Mouse (Mus musculus) macrophage (primary cell): ENCODE data around the gene Trim46. TPM values are rescaled to one million over a fixed set of nuclear protein-coding genes. Genes with fewer than 3 reads are reported as not detected.
A peak's percentile ranks its signal among the peaks of the same experiment; 100 is the strongest.

Experiments
- H3K27ac ChIP-seq: fragments of 350-480 bp; formaldehyde crosslinking; 2 replicates; pipeline ENCODE4 v1.9.0; 2021
- H3K36me3 ChIP-seq: fragments of 350-480 bp; formaldehyde crosslinking; 2 replicates; pipeline ENCODE4 v1.9.0; 2021; ENCODE audit errors: inconsistent target
- H3K4me3 ChIP-seq: fragments of 350-480 bp; formaldehyde crosslinking; 2 replicates; pipeline ENCODE4 v1.9.0; 2021; ENCODE audit errors: inconsistent target
- H3K79me2 ChIP-seq: fragments of 350-480 bp; formaldehyde crosslinking; 2 replicates; pipeline ENCODE4 v1.9.0; 2021; ENCODE audit errors: inconsistent target
- WGBS: methylation state at CpG from one replicate; pipeline ENCODE4 v1.1.7; 2026; ENCODE audit warnings: inconsistent platforms; ENCODE audit not compliant: missing documents; 5-methylcytosine and 5-hydroxymethylcytosine counted together
- polyA plus RNA-seq: library from polyadenylated mRNA; stranded (reverse); fragments of 250-400 nt; gene quantifications from 3 replicates; pipeline ENCODE4 v1.2.4, GENCODE M21; 2018; ENCODE audit warnings: inconsistent platforms

Gene Trim46
- polyA plus RNA-seq, 1 experiment from 2014 or later: not detected

GRCm38 (mm10) chr3:89280050-89280605 lies 34.0 kb upstream of the Trim46 start:
- no peak overlapping the region for H3K27ac ChIP-seq
- H3K79me2 ChIP-seq: no peaks in the 10 kb centered on the region
- WGBS: 3% methylated on average over 29 of the region's 29 CpGs
- H3K4me3 ChIP-seq: peak overlapping the region; percentile 33
- no peaks in the 10 kb centered on the region for H3K36me3 ChIP-seq

- Histone ChIP-seq H3K79me2 (no peaks in the 10 kb centered on the region), H3K27ac (no peak overlapping the region), H3K4me3 (peak overlapping the region; percentile 33), H3K36me3 (no peaks in the 10 kb centered on the region)
- WGBS: 11% methylated on average over 35 of the region's 35 CpGs
Measured at GRCm38 (mm10) chr3:89279153-89279890, 33.2 kb upstream of the Trim46 start.

GRCm38 (mm10) chr3:89278643-89279042 lies 32.5 kb upstream of the Trim46 start:
- Histone ChIP-seq H3K4me3 (no peak overlapping the region), H3K27ac (no peak overlapping the region), H3K36me3 (no peaks in the 10 kb centered on the region), H3K79me2 (no peaks in the 10 kb centered on the region)
- WGBS: 47% methylated on average over 8 of the region's 8 CpGs

- no peaks in the 10 kb centered on the region for H3K36me3 ChIP-seq
- no peak overlapping the region for H3K4me3 ChIP-seq
- WGBS: 84% methylated on average over 7 of the region's 7 CpGs
- H3K79me2 ChIP-seq: no peaks in the 10 kb centered on the region
- no peak overlapping the region for H3K27ac ChIP-seq
Measured at GRCm38 (mm10) chr3:89278107-89278506, 32.0 kb upstream of the Trim46 start.

- no peak overlapping the region for H3K4me3 ChIP-seq
- 76% methylated on average over 14 of the region's 14 CpGs for WGBS
Measured at GRCm38 (mm10) chr3:89277281-89278021, 31.3 kb upstream of the Trim46 start.

GRCm38 (mm10) chr3:89276061-89276460 lies 30.0 kb upstream of the Trim46 start:
- Histone ChIP-seq H3K79me2 (no peaks in the 10 kb centered on the region), H3K36me3 (no peaks in the 10 kb centered on the region), H3K4me3 (no peak overlapping the region), H3K27ac (no peak overlapping the region)
- WGBS: 95% methylated on average over 13 of the region's 13 CpGs

More at GRCm38 (mm10) chr3:89277281-89278021, 31.3 kb upstream of the Trim46 start:
- Histone ChIP-seq H3K27ac (no peak overlapping the region), H3K36me3 (no peaks in the 10 kb centered on the region), H3K79me2 (no peaks in the 10 kb centered on the region)

- no peak overlapping the region for H3K4me3 ChIP-seq
- H3K79me2 ChIP-seq: peaks cover 7% of the 10 kb centered on the region; the same call in 1 of the 2 replicates
- 98% methylated on average over 6 of the region's 6 CpGs for WGBS
- H3K36me3 ChIP-seq: no peaks in the 10 kb centered on the region
- no peak overlapping the region for H3K27ac ChIP-seq
Measured at GRCm38 (mm10) chr3:89271760-89272159, 25.7 kb upstream of the Trim46 start.

GRCm38 (mm10) chr3:89270891-89271290 lies 24.8 kb upstream of the Trim46 start:
- peak overlapping the region; percentile 73; the same call in 1 of the 2 replicates for H3K4me3 ChIP-seq
- 72% methylated on average over 6 of the region's 6 CpGs for WGBS
- no peak overlapping the region for H3K27ac ChIP-seq

GRCm38 (mm10) chr3:89270051-89270755 lies 24.1 kb upstream of the Trim46 start, which contains the start of gene Slc50a1:
Gene Slc50a1 (minus strand): TSS chr3:89270570.
- Histone ChIP-seq H3K36me3 (no peaks in the 10 kb centered on the region), H3K79me2 (peaks cover 11% of the 10 kb centered on the region; the same call in 1 of the 2 replicates), H3K4me3 (peak within 1 kb of the TSS; percentile 73), H3K27ac (peak within 1 kb of the TSS; percentile 45; the same call in 1 of the 2 replicates)
- under 1% methylated on average over 39 of the region's 39 CpGs for WGBS

More at GRCm38 (mm10) chr3:89270891-89271290, 24.8 kb upstream of the Trim46 start:
- Histone ChIP-seq H3K36me3 (no peaks in the 10 kb centered on the region), H3K79me2 (peaks cover 11% of the 10 kb centered on the region; the same call in 1 of the 2 replicates)

GRCm38 (mm10) chr3:89268916-89269315 lies 22.8 kb upstream of the Trim46 start:
- Histone ChIP-seq H3K27ac (no peak overlapping the region), H3K36me3 (no peaks in the 10 kb centered on the region), H3K4me3 (no peak overlapping the region), H3K79me2 (peaks cover 11% of the 10 kb centered on the region; the same call in 1 of the 2 replicates)
- 98% methylated on average over 8 of the region's 8 CpGs for WGBS

- peak overlapping the region; percentile 91 for H3K4me3 ChIP-seq
- WGBS: under 1% methylated on average over 20 of the region's 20 CpGs
- H3K79me2 ChIP-seq: peaks cover 11% of the 10 kb centered on the region; the same call in 1 of the 2 replicates
- no peaks in the 10 kb centered on the region for H3K36me3 ChIP-seq
- H3K27ac ChIP-seq: peak overlapping the region; percentile 52
Measured at GRCm38 (mm10) chr3:89266439-89266893, 20.4 kb upstream of the Trim46 start.

GRCm38 (mm10) chr3:89262417-89262816 lies 16.3 kb upstream of the Trim46 start:
- WGBS: 63% methylated on average over 10 of the region's 10 CpGs
- Histone ChIP-seq H3K79me2 (peaks cover 10% of the 10 kb centered on the region; the same call in 1 of the 2 replicates), H3K4me3 (no peak overlapping the region), H3K36me3 (no peaks in the 10 kb centered on the region), H3K27ac (no peak overlapping the region)

- H3K36me3 ChIP-seq: no peaks in the 10 kb centered on the region
- no peaks in the 10 kb centered on the region for H3K79me2 ChIP-seq
- WGBS: 90% methylated on average over 3 of the region's 3 CpGs
Measured at GRCm38 (mm10) chr3:89260211-89260610, 14.1 kb upstream of the Trim46 start.

GRCm38 (mm10) chr3:89259076-89259475 lies 13.0 kb upstream of the Trim46 start, which contains the start of gene Dpm3:
Gene Dpm3 (plus strand): TSS chr3:89259358.
- no peaks in the 10 kb centered on the region for H3K36me3 ChIP-seq
- no peak within 1 kb of the TSS for H3K4me3 ChIP-seq
- no peak within 1 kb of the TSS for H3K27ac ChIP-seq
- H3K79me2 ChIP-seq: no peaks in the 10 kb centered on the region
- WGBS: 79% methylated on average over 7 of the region's 7 CpGs

More at GRCm38 (mm10) chr3:89260211-89260610, 14.1 kb upstream of the Trim46 start:
- Histone ChIP-seq H3K4me3 (no peak overlapping the region), H3K27ac (no peak overlapping the region)
